Mouse (Mus musculus): ENCODE data around the gene Gss. TPM values are rescaled to one million over a fixed set of nuclear protein-coding genes. Genes with fewer than 3 reads are reported as not detected.

The Gss gene
- polyA plus RNA-seq, 1 experiment from 2014 or later: 143 TPM

GRCm38 (mm10) chr2:155604560-155605235 lies 12.1 kb upstream of the Gss start:
- H3K4me1 ChIP-seq (ENCODE audit: control insufficient read depth, insufficient read depth, low read length): peaks cover 11% of the 10 kb centered on the region
- H3K9ac ChIP-seq (ENCODE audit: low read depth, low read length): 0 out of 2 replicates have a peak overlapping the region, but pooled peaks have one; percentile 21
- H3K4me2 ChIP-seq (ENCODE audit: low read depth, low read length): no peak overlapping the region
- H3K27me3 ChIP-seq (replicated peaks; ENCODE audit: control insufficient read depth, insufficient read depth, low read length): no peaks in the 10 kb centered on the region
- no peak overlapping the region for H3K4me3 ChIP-seq (ENCODE audit: low read length)
- H3K27ac ChIP-seq (ENCODE audit: low read length): peak overlapping the region; percentile 88
- WGBS: 34% methylated on average over 10 of the region's 10 CpGs
- peak; percentile 94 for ATAC-seq
- H3K9me3 ChIP-seq (ENCODE audit: control insufficient read depth, low read length): no peaks in the 10 kb centered on the region
- no peaks in the 10 kb centered on the region for H3K36me3 ChIP-seq (ENCODE audit: control insufficient read depth, insufficient read depth, low read length)

- WGBS: 56% methylated on average over 3 of the region's 3 CpGs
- no peak overlapping the region for H3K4me3 ChIP-seq (ENCODE audit: low read length)
- no peaks in the 10 kb centered on the region for H3K36me3 ChIP-seq (ENCODE audit: control insufficient read depth, insufficient read depth, low read length)
- peaks cover 11% of the 10 kb centered on the region for H3K4me1 ChIP-seq (ENCODE audit: control insufficient read depth, insufficient read depth, low read length)
- H3K27me3 ChIP-seq (replicated peaks; ENCODE audit: control insufficient read depth, insufficient read depth, low read length): no peaks in the 10 kb centered on the region
- ATAC-seq: peak; percentile 50
- no peak overlapping the region for H3K27ac ChIP-seq (ENCODE audit: low read length)
- no peak overlapping the region for H3K4me2 ChIP-seq (ENCODE audit: low read depth, low read length)
- H3K9ac ChIP-seq (ENCODE audit: low read depth, low read length): no peak overlapping the region
- H3K9me3 ChIP-seq (ENCODE audit: control insufficient read depth, low read length): no peaks in the 10 kb centered on the region
These were observed 11.1 kb upstream of the Gss start for GRCm38 (mm10) chr2:155603707-155604106.

- Histone ChIP-seq H3K9ac (ENCODE audit: low read depth, low read length) (no peak overlapping the region), H3K4me2 (ENCODE audit: low read depth, low read length) (no peak overlapping the region), H3K36me3 (ENCODE audit: control insufficient read depth, insufficient read depth, low read length) (no peaks in the 10 kb centered on the region), H3K27me3 (replicated peaks; ENCODE audit: control insufficient read depth, insufficient read depth, low read length) (no peaks in the 10 kb centered on the region), H3K4me1 (ENCODE audit: control insufficient read depth, insufficient read depth, low read length) (peaks cover 18% of the 10 kb centered on the region), H3K4me3 (ENCODE audit: low read length) (no peak overlapping the region), H3K9me3 (ENCODE audit: control insufficient read depth, low read length) (no peaks in the 10 kb centered on the region), H3K27ac (ENCODE audit: low read length) (no peak overlapping the region)
- no peak for ATAC-seq
- 77% methylated on average over 6 of the region's 6 CpGs for WGBS
These were observed 2.9 kb upstream of the Gss start for GRCm38 (mm10) chr2:155595516-155595915.

- WGBS: under 1% methylated on average over 9 of the region's 9 CpGs
- H3K27ac ChIP-seq (ENCODE audit: low read length): peak overlapping the region; percentile 25; the same call in 1 of the 2 replicates
These were observed 259 bp upstream of the Gss start for GRCm38 (mm10) chr2:155592854-155593283.

GRCm38 (mm10) chr2:155591676-155592075 lies 934 bp downstream of the Gss start:
- Histone ChIP-seq H3K4me2 (ENCODE audit: low read depth, low read length) (peak overlapping the region; percentile 74), H3K27me3 (replicated peaks; ENCODE audit: control insufficient read depth, insufficient read depth, low read length) (no peaks in the 10 kb centered on the region), H3K36me3 (ENCODE audit: control insufficient read depth, insufficient read depth, low read length) (no peaks in the 10 kb centered on the region), H3K4me1 (ENCODE audit: control insufficient read depth, insufficient read depth, low read length) (peaks cover 23% of the 10 kb centered on the region), H3K27ac (ENCODE audit: low read length) (peak overlapping the region; percentile 93), H3K9ac (ENCODE audit: low read depth, low read length) (peak overlapping the region; percentile 76), H3K4me3 (ENCODE audit: low read length) (peak overlapping the region; percentile 59), H3K9me3 (ENCODE audit: control insufficient read depth, low read length) (no peaks in the 10 kb centered on the region)
- 5% methylated on average over 6 of the region's 6 CpGs for WGBS
- 0 out of 2 replicates have a peak, but pooled peaks have one; percentile 15 for ATAC-seq

More at GRCm38 (mm10) chr2:155592854-155593283, 259 bp upstream of the Gss start:
- no peaks in the 10 kb centered on the region for H3K36me3 ChIP-seq (ENCODE audit: control insufficient read depth, insufficient read depth, low read length)
- H3K9ac ChIP-seq (ENCODE audit: low read depth, low read length): peak overlapping the region; percentile 76
- peak overlapping the region; percentile 74 for H3K4me2 ChIP-seq (ENCODE audit: low read depth, low read length)
- no peaks in the 10 kb centered on the region for H3K27me3 ChIP-seq (replicated peaks; ENCODE audit: control insufficient read depth, insufficient read depth, low read length)
- no peak for ATAC-seq
- no peaks in the 10 kb centered on the region for H3K9me3 ChIP-seq (ENCODE audit: control insufficient read depth, low read length)
- peaks cover 23% of the 10 kb centered on the region for H3K4me1 ChIP-seq (ENCODE audit: control insufficient read depth, insufficient read depth, low read length)
- H3K4me3 ChIP-seq (ENCODE audit: low read length): peak overlapping the region; percentile 59

GRCm38 (mm10) chr2:155590876-155591275 lies 1.7 kb downstream of the Gss start:
- Histone ChIP-seq H3K9me3 (ENCODE audit: control insufficient read depth, low read length) (no peaks in the 10 kb centered on the region), H3K4me2 (ENCODE audit: low read depth, low read length) (peak overlapping the region; percentile 74), H3K27ac (ENCODE audit: low read length) (peak overlapping the region; percentile 93), H3K36me3 (ENCODE audit: control insufficient read depth, insufficient read depth, low read length) (no peaks in the 10 kb centered on the region), H3K27me3 (replicated peaks; ENCODE audit: control insufficient read depth, insufficient read depth, low read length) (no peaks in the 10 kb centered on the region), H3K4me1 (ENCODE audit: control insufficient read depth, insufficient read depth, low read length) (peaks cover 23% of the 10 kb centered on the region), H3K9ac (ENCODE audit: low read depth, low read length) (0 out of 2 replicates have a peak overlapping the region, but pooled peaks have one; percentile 76), H3K4me3 (ENCODE audit: low read length) (peak overlapping the region; percentile 59; the same call in 1 of the 2 replicates)
- ATAC-seq: peak; percentile 20; the same call in 1 of the 2 replicates
- WGBS: 79% methylated on average over 2 of the region's 2 CpGs

- no peak for ATAC-seq
- Histone ChIP-seq H3K9ac (ENCODE audit: low read depth, low read length) (0 out of 2 replicates have a peak overlapping the region, but pooled peaks have one; percentile 6), H3K36me3 (ENCODE audit: control insufficient read depth, insufficient read depth, low read length) (no peaks in the 10 kb centered on the region), H3K4me2 (ENCODE audit: low read depth, low read length) (no peak overlapping the region), H3K4me1 (ENCODE audit: control insufficient read depth, insufficient read depth, low read length) (peaks cover 23% of the 10 kb centered on the region), H3K9me3 (ENCODE audit: control insufficient read depth, low read length) (no peaks in the 10 kb centered on the region), H3K27ac (ENCODE audit: low read length) (peak overlapping the region; percentile 80), H3K27me3 (replicated peaks; ENCODE audit: control insufficient read depth, insufficient read depth, low read length) (no peaks in the 10 kb centered on the region), H3K4me3 (ENCODE audit: low read length) (no peak overlapping the region)
- 75% methylated on average over 6 of the region's 6 CpGs for WGBS
These were observed 3.1 kb downstream of the Gss start for GRCm38 (mm10) chr2:155589521-155589920.

- H3K36me3 ChIP-seq (ENCODE audit: control insufficient read depth, insufficient read depth, low read length): no peaks in the 10 kb centered on the region
- H3K27me3 ChIP-seq (replicated peaks; ENCODE audit: control insufficient read depth, insufficient read depth, low read length): no peaks in the 10 kb centered on the region
- ATAC-seq: no peak
- H3K4me1 ChIP-seq (ENCODE audit: control insufficient read depth, insufficient read depth, low read length): peaks cover 22% of the 10 kb centered on the region
- no peak overlapping the region for H3K4me3 ChIP-seq (ENCODE audit: low read length)
- no peak overlapping the region for H3K27ac ChIP-seq (ENCODE audit: low read length)
- H3K9ac ChIP-seq (ENCODE audit: low read depth, low read length): no peak overlapping the region
- WGBS: 82% methylated on average over 3 of the region's 3 CpGs
- no peak overlapping the region for H3K4me2 ChIP-seq (ENCODE audit: low read depth, low read length)
- H3K9me3 ChIP-seq (ENCODE audit: control insufficient read depth, low read length): no peaks in the 10 kb centered on the region
These were observed 4.5 kb downstream of the Gss start for GRCm38 (mm10) chr2:155588136-155588535.

GRCm38 (mm10) chr2:155585486-155585885 lies 7.1 kb downstream of the Gss start:
- ATAC-seq: peak; percentile 28
- no peak overlapping the region for H3K27ac ChIP-seq (ENCODE audit: low read length)
- no peaks in the 10 kb centered on the region for H3K27me3 ChIP-seq (replicated peaks; ENCODE audit: control insufficient read depth, insufficient read depth, low read length)
- H3K4me2 ChIP-seq (ENCODE audit: low read depth, low read length): no peak overlapping the region
- no peaks in the 10 kb centered on the region for H3K36me3 ChIP-seq (ENCODE audit: control insufficient read depth, insufficient read depth, low read length)
- no peak overlapping the region for H3K4me3 ChIP-seq (ENCODE audit: low read length)
- H3K9ac ChIP-seq (ENCODE audit: low read depth, low read length): no peak overlapping the region
- 64% methylated on average over 10 of the region's 10 CpGs for WGBS
- H3K9me3 ChIP-seq (ENCODE audit: control insufficient read depth, low read length): no peaks in the 10 kb centered on the region
- H3K4me1 ChIP-seq (ENCODE audit: control insufficient read depth, insufficient read depth, low read length): peaks cover 4% of the 10 kb centered on the region; the same call in 1 of the 2 replicates

All from intestine, embryonic 16.5 days (tissue).